Mouse (Mus musculus) neural tube, embryonic 14.5 days (tissue): ENCODE results near the gene Slc39a7. TPM values are rescaled to one million over a fixed set of nuclear protein-coding genes. Genes with fewer than 3 reads are reported as not detected.
"Not testable (repeated sequence)": the region's sequence is repeated elsewhere in the genome, so short reads cannot be mapped to it uniquely, and the experiment has no call there.

Source experiments
- ATAC-seq: fragments of 200-750 bp; cut with Nextera tagmentation; 2 replicates; pipeline ENCODE4 v1.8.0; 2017; ENCODE audit warnings: low read depth, mild to moderate bottlenecking, moderate TSS enrichment, moderate library complexity
- H3K27ac ChIP-seq: fragments of 300-500 bp; sonication (generic); 2 replicates; pipeline ENCODE4 v1.5.1; 2014; ENCODE audit warnings: low read depth, mild to moderate bottlenecking, control low read depth, low read length, moderate library complexity, mixed read lengths
- H3K27me3 ChIP-seq: fragments of 300-500 bp; sonication (generic); 2 replicates; pipeline ENCODE4 v1.6.1; 2014; ENCODE audit warnings: low read length; ENCODE audit not compliant: control insufficient read depth, insufficient read depth
- H3K36me3 ChIP-seq: fragments of 300-500 bp; sonication (generic); 2 replicates; pipeline ENCODE4 v1.6.1; 2014; ENCODE audit warnings: low read length, mixed read lengths; ENCODE audit not compliant: control insufficient read depth, insufficient read depth
- H3K4me1 ChIP-seq: fragments of 300-500 bp; sonication (generic); 2 replicates; pipeline ENCODE4 v1.6.1; 2014; ENCODE audit warnings: low read length; ENCODE audit not compliant: control insufficient read depth, insufficient read depth
- H3K4me2 ChIP-seq: fragments of 300-500 bp; sonication (generic); 2 replicates; pipeline ENCODE4 v1.6.1; 2014; ENCODE audit warnings: mild to moderate bottlenecking, low read depth, low read length, control low read depth
- H3K4me3 ChIP-seq: fragments of 300-500 bp; sonication (generic); 2 replicates; pipeline ENCODE4 v1.5.1; 2014; ENCODE audit warnings: low read depth, low read length, control low read depth, mixed read lengths
- H3K9ac ChIP-seq: fragments of 300-500 bp; sonication (generic); replicated peaks from 2 replicates; pipeline ENCODE4 v1.6.1; 2014; ENCODE audit warnings: low read depth, mild to moderate bottlenecking, control low read depth, low read length, mixed read lengths
- H3K9me3 ChIP-seq: fragments of 300-500 bp; sonication (generic); 2 replicates; pipeline ENCODE4 v1.6.1; 2016; ENCODE audit warnings: low read length; ENCODE audit not compliant: control insufficient read depth
- WGBS: fragments of 180-500 bp; shearing (Covaris S2); extraction: QIAGEN DNeasy Blood & Tissue Kit; methylation state at CpG from one replicate; pipeline ENCODE4 v1.1.7; 2014; 5-methylcytosine and 5-hydroxymethylcytosine counted together
- polyA plus RNA-seq: library from polyadenylated mRNA; unstranded; fragments of >200 nt; fragmentation: Nextera tagmentation; extraction: Ambion mirVana; gene quantifications from 2 replicates; pipeline ENCODE4 v1.2.1, GENCODE M21; 2014

Gene Slc39a7
- polyA plus RNA-seq, 1 experiment from 2014 or later = 77.9 TPM

DNA sequence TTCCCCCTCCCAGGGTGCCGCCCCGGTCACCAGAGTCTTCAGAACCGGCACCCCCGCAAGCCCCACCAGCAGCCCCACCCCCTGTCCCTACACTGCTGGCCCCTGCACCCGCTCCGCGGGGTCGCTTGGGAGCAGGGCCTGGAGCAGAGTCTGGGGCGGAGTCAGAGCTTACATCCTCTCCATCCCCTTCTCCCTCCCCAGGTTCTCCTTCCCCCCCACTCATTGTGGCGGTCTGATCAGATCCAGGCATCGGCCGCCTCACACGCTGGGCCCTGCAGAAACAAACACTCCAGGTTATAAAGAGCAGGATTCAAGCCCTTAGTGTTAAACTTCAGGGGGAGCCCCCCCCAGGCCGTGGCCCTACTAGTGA is 9.1 kb downstream of the Slc39a7 start:
- peaks cover 28% of the 10 kb centered on the region for H3K4me1 ChIP-seq
- H3K27ac ChIP-seq = no peak overlapping the region
- H3K9me3 ChIP-seq = no peaks in the 10 kb centered on the region
- no peaks in the 10 kb centered on the region for H3K27me3 ChIP-seq
- no peak overlapping the region for H3K4me3 ChIP-seq
- no peak overlapping the region for H3K4me2 ChIP-seq
- H3K36me3 ChIP-seq = no peaks in the 10 kb centered on the region; the same call in 1 of the 2 replicates
- no peak for ATAC-seq
- WGBS = 95% methylated on average over 14 of the region's 14 CpGs
- no peak overlapping the region for H3K9ac ChIP-seq

DNA sequence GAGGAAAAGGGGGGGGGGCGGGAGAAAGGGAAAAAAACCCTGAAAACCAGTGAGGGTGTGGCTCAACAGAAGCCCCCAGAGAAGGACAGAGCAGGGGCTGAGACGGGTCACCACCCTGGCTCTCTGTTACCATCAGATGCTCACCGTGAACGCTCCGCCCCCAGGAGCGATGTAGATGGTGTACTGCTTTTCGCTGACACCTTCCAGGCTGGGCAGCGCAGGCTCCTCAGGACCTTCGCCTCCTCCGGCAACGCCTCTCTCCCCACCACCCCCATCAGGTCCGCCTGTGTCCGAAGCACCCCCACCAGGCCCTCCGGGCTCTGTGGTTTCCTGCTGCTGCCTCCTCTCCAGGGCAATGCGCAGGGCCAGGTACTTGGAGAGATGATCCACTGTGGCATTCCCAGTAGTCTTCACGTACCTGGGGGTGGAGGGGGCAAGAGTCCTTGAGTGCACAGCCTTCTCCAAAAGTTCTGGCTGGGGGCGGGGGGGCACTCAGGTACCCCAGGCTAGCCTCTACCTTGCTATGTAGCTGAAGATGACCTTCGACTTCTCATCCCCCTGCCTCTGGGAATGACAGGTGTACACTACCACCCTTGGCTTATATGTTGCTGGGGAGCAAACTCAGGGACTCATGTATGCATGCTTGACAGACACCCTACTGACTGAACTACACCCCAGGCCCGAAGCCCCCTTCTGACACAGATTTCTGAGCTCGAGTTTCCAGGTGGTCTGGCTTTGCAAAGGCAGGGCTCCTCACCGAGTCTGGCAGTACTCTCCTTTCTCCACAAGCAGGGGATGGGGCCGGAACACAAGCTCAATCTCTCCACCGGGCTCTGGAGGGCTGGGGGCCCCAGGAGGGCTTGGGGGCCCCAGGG is 9.7 kb downstream of the Slc39a7 start:
- H3K4me2 ChIP-seq = no peak overlapping the region
- no peak for ATAC-seq
- no peak overlapping the region for H3K9ac ChIP-seq
- no peaks in the 10 kb centered on the region for H3K27me3 ChIP-seq
- H3K4me3 ChIP-seq = no peak overlapping the region
- no peak overlapping the region for H3K27ac ChIP-seq
- H3K9me3 ChIP-seq = no peaks in the 10 kb centered on the region
- WGBS = 96% methylated on average over 23 of the region's 23 CpGs
- H3K4me1 ChIP-seq = peaks cover 22% of the 10 kb centered on the region
- H3K36me3 ChIP-seq = no peaks in the 10 kb centered on the region; the same call in 1 of the 2 replicates

DNA sequence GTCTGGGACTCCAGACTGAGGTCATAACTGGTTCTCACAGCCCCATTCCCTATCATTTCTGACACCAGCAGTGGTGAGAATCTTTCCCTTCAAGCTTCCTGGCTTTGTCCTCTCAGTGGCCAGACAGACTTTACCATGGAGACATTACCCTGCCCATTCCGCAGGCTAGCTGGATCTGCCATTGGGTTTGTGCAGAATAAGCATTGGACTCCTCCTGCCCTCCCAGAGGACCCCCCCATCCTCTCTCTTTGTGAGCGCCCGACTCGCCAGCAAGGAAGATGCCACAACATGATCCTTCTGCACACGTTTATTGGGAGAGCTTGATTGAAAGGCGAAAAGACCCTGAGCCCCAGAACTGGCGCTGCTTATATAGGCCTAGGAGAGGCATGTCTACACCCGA is 18.0 kb downstream of the Slc39a7 start:
- WGBS = 94% methylated on average over 8 of the region's 8 CpGs

DNA sequence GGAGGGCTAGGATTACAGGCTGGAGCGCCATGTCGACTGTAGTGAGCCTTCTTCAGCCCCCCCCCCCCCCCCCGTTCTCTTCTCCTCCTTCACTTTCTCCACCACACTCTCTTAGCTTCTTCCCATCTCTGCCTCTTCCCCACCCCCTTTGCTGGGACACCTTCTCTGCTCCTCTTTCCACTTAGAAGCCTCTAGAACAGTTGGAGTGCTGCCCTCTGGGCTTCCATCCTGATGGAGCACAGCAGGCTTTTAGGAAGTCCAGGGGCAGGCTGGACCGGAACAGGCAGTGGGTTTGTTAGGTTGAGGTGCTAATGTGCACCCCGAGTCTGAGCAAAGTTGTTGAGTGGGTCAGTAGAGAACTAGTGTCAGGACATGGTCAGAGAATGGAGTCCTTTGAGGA is 21.3 kb downstream of the Slc39a7 start:
- 86% methylated on average over 4 of the region's 5 CpGs for WGBS
- H3K4me2 ChIP-seq = no peak overlapping the region
- H3K27me3 ChIP-seq = no peaks in the 10 kb centered on the region
- H3K9ac ChIP-seq = no peak overlapping the region
- ATAC-seq = no peak
- no peak overlapping the region for H3K27ac ChIP-seq
- no peaks in the 10 kb centered on the region for H3K9me3 ChIP-seq
- no peak overlapping the region for H3K4me3 ChIP-seq
- no peaks in the 10 kb centered on the region for H3K36me3 ChIP-seq
- no peaks in the 10 kb centered on the region for H3K4me1 ChIP-seq

More for the DNA sequence above, 18.0 kb downstream of the Slc39a7 start:
- Histone ChIP-seq H3K4me1 (no peaks in the 10 kb centered on the region), H3K4me3 (no peak overlapping the region), H3K27me3 (no peaks in the 10 kb centered on the region), H3K9me3 (no peaks in the 10 kb centered on the region), H3K9ac (no peak overlapping the region), H3K4me2 (no peak overlapping the region), H3K27ac (no peak overlapping the region), H3K36me3 (no peaks in the 10 kb centered on the region)
- no peak for ATAC-seq

DNA sequence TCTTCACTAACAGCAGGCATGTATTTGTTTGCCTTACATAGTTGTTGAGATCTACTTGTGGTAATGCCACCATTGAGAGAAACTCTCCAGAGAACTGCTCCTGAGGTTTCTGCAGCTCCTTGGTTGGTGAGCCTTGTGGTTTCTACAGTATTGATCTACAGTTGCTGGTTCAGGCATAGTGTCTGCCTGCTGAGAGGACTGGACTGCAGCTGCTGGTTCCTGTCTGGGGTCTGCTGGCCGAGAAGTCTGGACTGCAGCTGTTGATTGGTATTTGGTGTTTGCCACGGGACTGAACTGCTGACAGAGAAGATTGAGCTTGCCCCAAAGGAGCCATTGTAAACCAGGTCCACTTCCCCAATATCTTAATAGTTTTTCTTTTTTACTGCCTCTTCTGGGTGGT is 24.9 kb downstream of the Slc39a7 start:
- Histone ChIP-seq H3K4me2 (no peak overlapping the region), H3K27ac (no peak overlapping the region), H3K4me3 (no peak overlapping the region), H3K9me3 (no peaks in the 10 kb centered on the region), H3K27me3 (peaks cover 2% of the 10 kb centered on the region; the same call in 1 of the 2 replicates), H3K36me3 (no peaks in the 10 kb centered on the region), H3K9ac (no peak overlapping the region), H3K4me1 (no peaks in the 10 kb centered on the region)
- no peak for ATAC-seq
- WGBS = 51% methylated on average over 2 of the region's 2 CpGs

DNA sequence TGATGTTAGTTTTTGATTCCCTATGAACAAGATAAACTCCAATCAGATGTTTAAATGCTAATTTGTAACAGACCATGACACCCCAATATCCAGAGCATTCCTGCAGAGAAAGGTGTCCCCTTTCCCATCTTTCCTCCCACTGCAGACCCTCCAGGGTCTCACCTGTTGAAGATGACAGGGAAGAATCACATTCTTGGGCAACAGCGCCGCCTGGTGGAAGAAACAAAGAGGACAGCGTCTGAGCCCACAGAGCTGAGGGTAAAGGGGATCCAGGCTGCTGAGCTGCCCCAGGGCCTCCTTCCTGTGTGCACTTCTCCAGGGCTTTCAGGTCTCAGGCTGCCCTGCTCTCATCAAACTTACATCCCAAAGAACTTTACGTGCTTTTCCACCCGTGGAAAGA is 28.1 kb downstream of the Slc39a7 start:
- Histone ChIP-seq H3K9ac (no peak overlapping the region), H3K9me3 (no peaks in the 10 kb centered on the region), H3K36me3 (no peaks in the 10 kb centered on the region), H3K4me2 (no peak overlapping the region), H3K4me3 (no peak overlapping the region), H3K27ac (no peak overlapping the region), H3K4me1 (0 out of 2 replicates have a peak, but pooled peaks cover 2% of the 10 kb centered on the region), H3K27me3 (peaks cover 9% of the 10 kb centered on the region; the same call in 1 of the 2 replicates)
- no peak for ATAC-seq
- WGBS = 7% methylated on average over 5 of the region's 5 CpGs

DNA sequence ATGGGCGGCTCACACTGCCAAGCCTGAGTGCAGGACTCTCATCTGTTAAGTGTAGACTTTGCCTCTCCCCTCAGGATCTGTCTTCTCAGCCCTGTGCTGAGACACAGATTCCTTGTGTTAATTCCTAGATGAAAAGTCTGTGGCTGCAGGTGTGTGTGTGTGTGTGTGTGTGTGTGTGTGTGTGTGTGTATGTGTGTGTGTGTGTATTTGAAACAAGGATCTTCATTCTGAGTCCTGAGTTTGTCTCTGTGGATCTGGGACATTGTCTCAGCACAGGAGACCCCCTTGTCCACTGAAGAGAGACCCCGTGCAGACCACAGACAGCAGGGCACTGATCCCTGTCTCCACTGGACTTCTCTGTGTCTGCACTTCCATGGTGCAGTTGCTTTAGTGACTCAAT is 30.7 kb downstream of the Slc39a7 start:
- H3K27ac ChIP-seq, H3K9ac ChIP-seq, H3K4me3 ChIP-seq, H3K4me2 ChIP-seq, H3K4me1 ChIP-seq, H3K27me3 ChIP-seq, ATAC-seq, H3K9me3 ChIP-seq, H3K36me3 ChIP-seq: not testable (repeated sequence)
- 65% methylated on average over 2 of the region's 2 CpGs for WGBS

DNA sequence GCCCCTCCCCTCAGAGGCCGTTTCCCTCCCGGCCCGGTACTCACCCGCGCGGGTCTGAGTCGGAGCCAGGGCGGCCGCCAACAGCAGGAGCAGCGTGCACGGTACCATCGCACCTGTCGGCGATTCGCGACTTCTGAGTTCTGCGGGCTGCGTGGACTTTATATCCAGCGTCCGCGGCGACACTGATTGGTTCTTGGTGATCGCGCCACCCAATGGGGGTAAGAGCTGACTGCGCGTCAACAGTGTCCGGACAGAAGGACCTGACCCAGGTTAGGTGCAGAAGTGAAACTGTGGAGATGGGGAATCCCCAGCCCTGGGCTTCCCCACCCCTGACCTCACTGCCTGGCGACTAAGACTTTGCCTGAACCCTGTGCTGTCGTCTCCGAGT is 31.3 kb downstream of the Slc39a7 start, which contains the start of gene H2-K1:
Gene H2-K1 (minus strand): TSS at position 198 of the 388 bp plus-strand sequence.
- H3K9me3 ChIP-seq = no peaks in the 10 kb centered on the region
- H3K27ac ChIP-seq = no peak within 1 kb of the TSS
- WGBS = under 1% methylated on average over 18 of the region's 30 CpGs
- peak within 1 kb of the TSS; percentile 88 for H3K4me2 ChIP-seq
- 0 out of 2 replicates have a peak, but pooled peaks cover 2% of the 10 kb centered on the region for H3K4me1 ChIP-seq
- peak; percentile 79 for ATAC-seq
- H3K4me3 ChIP-seq = peak within 1 kb of the TSS; percentile 40
- no peaks in the 10 kb centered on the region for H3K36me3 ChIP-seq
- peaks cover 9% of the 10 kb centered on the region; the same call in 1 of the 2 replicates for H3K27me3 ChIP-seq
- peak within 1 kb of the TSS; percentile 28; the same call in 1 of the 2 replicates for H3K9ac ChIP-seq
